Mouse (Mus musculus): Measurements from ENCODE around the gene Galnt17. TPM values are rescaled to one million over a fixed set of nuclear protein-coding genes. Genes with fewer than 3 reads are reported as not detected.

Gene Galnt17
- total and polyA plus RNA-seq, 2 experiments from 2014 or later, result 4.8 to 16.7 TPM

- H3K36me3 ChIP-seq (ENCODE audit: insufficient read depth, low read length), result no peaks in the 10 kb centered on the region
- DNase-seq (ENCODE audit: low spot score), result no peak
- no peak overlapping the region for H3K9ac ChIP-seq (replicated peaks; ENCODE audit: low read length, poor library complexity, severe bottlenecking)
- ATAC-seq (ENCODE audit: low FRiP score), result no peak
- H3K27me3 ChIP-seq (ENCODE audit: insufficient read depth, low read length), result no peaks in the 10 kb centered on the region
- no peak overlapping the region for H3K4me2 ChIP-seq (ENCODE audit: low read depth, low read length, poor library complexity, severe bottlenecking)
- WGBS, result 96% methylated on average over 3 of the region's 3 CpGs
- H3K9me3 ChIP-seq (ENCODE audit: low read length), result no peaks in the 10 kb centered on the region
- H3K27ac ChIP-seq (ENCODE audit: low read depth, low read length), result no peak overlapping the region
- H3K4me3 ChIP-seq (ENCODE audit: low read depth, low read length), result no peak overlapping the region
- H3K4me1 ChIP-seq (ENCODE audit: insufficient read depth, low read length), result no peaks in the 10 kb centered on the region
- peak; percentile 25; the same call in 1 of the 2 replicates for TF ChIP-seq CTCF (IDR thresholded peaks at IDR 0.05)
Observed at GRCm38 (mm10) chr5:131239813-131240212, 68.5 kb downstream of the Galnt17 start.

- WGBS, result 94% methylated on average over 8 of the region's 8 CpGs
- no peak for TF ChIP-seq CTCF (IDR thresholded peaks at IDR 0.05)
- Histone ChIP-seq H3K4me3 (ENCODE audit: low read depth, low read length) (no peak overlapping the region), H3K27ac (ENCODE audit: low read depth, low read length) (no peak overlapping the region), H3K9me3 (ENCODE audit: low read length) (no peaks in the 10 kb centered on the region), H3K27me3 (ENCODE audit: insufficient read depth, low read length) (no peaks in the 10 kb centered on the region; the same call in 1 of the 2 replicates), H3K36me3 (ENCODE audit: insufficient read depth, low read length) (no peaks in the 10 kb centered on the region), H3K9ac (replicated peaks; ENCODE audit: low read length, poor library complexity, severe bottlenecking) (no peak overlapping the region), H3K4me2 (ENCODE audit: low read depth, low read length, poor library complexity, severe bottlenecking) (no peak overlapping the region), H3K4me1 (ENCODE audit: insufficient read depth, low read length) (no peaks in the 10 kb centered on the region)
- no peak for DNase-seq (ENCODE audit: low spot score)
- ATAC-seq (ENCODE audit: low FRiP score), result no peak
Observed at GRCm38 (mm10) chr5:131236906-131237305, 71.4 kb downstream of the Galnt17 start.

DNA sequence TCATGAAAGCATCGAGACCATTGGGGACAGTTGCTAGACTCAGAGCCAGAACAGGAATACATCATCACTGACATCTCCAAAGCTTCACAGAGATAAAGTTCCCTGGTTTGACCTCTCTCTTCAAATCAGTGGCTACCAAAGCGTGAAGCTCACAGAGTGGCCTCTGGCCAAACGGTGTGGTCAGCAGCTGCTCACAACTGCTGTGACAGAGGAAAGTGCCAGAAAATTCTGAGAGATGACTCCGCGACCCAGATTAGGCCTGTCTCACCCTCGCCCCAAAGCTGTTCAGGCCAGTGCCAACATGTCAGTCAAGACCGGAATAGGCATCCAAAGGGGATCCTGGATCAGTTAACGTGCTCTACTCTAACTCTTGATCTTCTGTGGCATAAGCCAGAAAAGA is 74.5 kb downstream of the Galnt17 start:
- no peak for TF ChIP-seq CTCF (IDR thresholded peaks at IDR 0.05)

GRCm38 (mm10) chr5:131231060-131231459 is 77.2 kb downstream of the Galnt17 start:
- H3K27ac ChIP-seq (ENCODE audit: low read depth, low read length), result no peak overlapping the region
- 72% methylated on average over 11 of the region's 11 CpGs for WGBS
- no peaks in the 10 kb centered on the region for H3K9me3 ChIP-seq (ENCODE audit: low read length)
- H3K27me3 ChIP-seq (ENCODE audit: insufficient read depth, low read length), result no peaks in the 10 kb centered on the region; the same call in 1 of the 2 replicates
- no peak for TF ChIP-seq CTCF (IDR thresholded peaks at IDR 0.05)
- H3K4me2 ChIP-seq (ENCODE audit: low read depth, low read length, poor library complexity, severe bottlenecking), result no peak overlapping the region
- H3K4me1 ChIP-seq (ENCODE audit: insufficient read depth, low read length), result no peaks in the 10 kb centered on the region
- H3K36me3 ChIP-seq (ENCODE audit: insufficient read depth, low read length), result no peaks in the 10 kb centered on the region
- no peak overlapping the region for H3K4me3 ChIP-seq (ENCODE audit: low read depth, low read length)
- ATAC-seq (ENCODE audit: low FRiP score), result no peak
- no peak for DNase-seq (ENCODE audit: low spot score)
- H3K9ac ChIP-seq (replicated peaks; ENCODE audit: low read length, poor library complexity, severe bottlenecking), result no peak overlapping the region

More for the DNA sequence above, 74.5 kb downstream of the Galnt17 start:
- Histone ChIP-seq H3K4me3 (ENCODE audit: low read depth, low read length) (no peak overlapping the region), H3K9me3 (ENCODE audit: low read length) (no peaks in the 10 kb centered on the region), H3K4me2 (ENCODE audit: low read depth, low read length, poor library complexity, severe bottlenecking) (no peak overlapping the region), H3K27ac (ENCODE audit: low read depth, low read length) (no peak overlapping the region), H3K36me3 (ENCODE audit: insufficient read depth, low read length) (no peaks in the 10 kb centered on the region), H3K4me1 (ENCODE audit: insufficient read depth, low read length) (no peaks in the 10 kb centered on the region), H3K9ac (replicated peaks; ENCODE audit: low read length, poor library complexity, severe bottlenecking) (no peak overlapping the region), H3K27me3 (ENCODE audit: insufficient read depth, low read length) (no peaks in the 10 kb centered on the region; the same call in 1 of the 2 replicates)
- DNase-seq (ENCODE audit: low spot score), result no peak
- 95% methylated on average over 8 of the region's 8 CpGs for WGBS
- no peak for ATAC-seq (ENCODE audit: low FRiP score)

- ATAC-seq (ENCODE audit: low FRiP score), result no peak
- H3K36me3 ChIP-seq (ENCODE audit: insufficient read depth, low read length), result no peaks in the 10 kb centered on the region
Observed at GRCm38 (mm10) chr5:131229744-131230143, 78.6 kb downstream of the Galnt17 start.

GRCm38 (mm10) chr5:131223416-131223815 is 84.9 kb downstream of the Galnt17 start:
- 71% methylated on average over 1 of the region's 1 CpGs for WGBS
- DNase-seq (ENCODE audit: low spot score), result no peak
- Histone ChIP-seq H3K9me3 (ENCODE audit: low read length) (no peaks in the 10 kb centered on the region), H3K27ac (ENCODE audit: low read depth, low read length) (no peak overlapping the region), H3K27me3 (ENCODE audit: insufficient read depth, low read length) (no peaks in the 10 kb centered on the region), H3K4me1 (ENCODE audit: insufficient read depth, low read length) (no peaks in the 10 kb centered on the region), H3K4me3 (ENCODE audit: low read depth, low read length) (no peak overlapping the region), H3K4me2 (ENCODE audit: low read depth, low read length, poor library complexity, severe bottlenecking) (no peak overlapping the region), H3K36me3 (ENCODE audit: insufficient read depth, low read length) (no peaks in the 10 kb centered on the region), H3K9ac (replicated peaks; ENCODE audit: low read length, poor library complexity, severe bottlenecking) (no peak overlapping the region)
- no peak for ATAC-seq (ENCODE audit: low FRiP score)
- TF ChIP-seq CTCF (IDR thresholded peaks at IDR 0.05), result no peak

More at GRCm38 (mm10) chr5:131229744-131230143, 78.6 kb downstream of the Galnt17 start:
- no peak overlapping the region for H3K4me3 ChIP-seq (ENCODE audit: low read depth, low read length)
- no peak overlapping the region for H3K4me2 ChIP-seq (ENCODE audit: low read depth, low read length, poor library complexity, severe bottlenecking)
- TF ChIP-seq CTCF (IDR thresholded peaks at IDR 0.05), result no peak
- no peak overlapping the region for H3K9ac ChIP-seq (replicated peaks; ENCODE audit: low read length, poor library complexity, severe bottlenecking)
- no peak for DNase-seq (ENCODE audit: low spot score)
- H3K27me3 ChIP-seq (ENCODE audit: insufficient read depth, low read length), result no peaks in the 10 kb centered on the region; the same call in 1 of the 2 replicates
- WGBS, result 80% methylated on average over 10 of the region's 10 CpGs
- no peak overlapping the region for H3K27ac ChIP-seq (ENCODE audit: low read depth, low read length)
- no peaks in the 10 kb centered on the region for H3K4me1 ChIP-seq (ENCODE audit: insufficient read depth, low read length)
- no peaks in the 10 kb centered on the region for H3K9me3 ChIP-seq (ENCODE audit: low read length)
